Mouse (Mus musculus) MEL (cell line): ENCODE data around the gene Rnf111. TPM values are rescaled to one million over a fixed set of nuclear protein-coding genes. Genes with fewer than 3 reads are reported as not detected.

Source experiments
- DNase-seq: peaks from one replicate; pipeline ENCODE4 v3.0.0; 2011; ENCODE audit warnings: low read depth, low spot score
- H3K27ac ChIP-seq: 2 replicates; pipeline ENCODE4 v1.5.1; 2012; ENCODE audit warnings: low read depth, mild to moderate bottlenecking, control low read depth, low read length, moderate library complexity; ENCODE audit not compliant: control insufficient read depth
- H3K27me3 ChIP-seq, 2 experiments: fragments of 150-350 bp in 1 of 2; sonication (generic) in 1 of 2; 2 replicates each; pipeline ENCODE4 v1.6.1; 2012; ENCODE audit warnings: low read length in 2 of 2, mild to moderate bottlenecking in 2 of 2, improper control_type of control experiment in 1 of 2, moderate library complexity in 1 of 2; ENCODE audit not compliant: insufficient read depth in 2 of 2, control insufficient read depth in 1 of 2
- H3K36me3 ChIP-seq, 2 experiments: 2 replicates each; pipeline ENCODE4 v1.6.1; 2012 to 2014; ENCODE audit warnings: low read length in 2 of 2, improper control_type of control experiment in 1 of 2, inconsistent platforms in 1 of 2, mild to moderate bottlenecking in 1 of 2; ENCODE audit not compliant: insufficient read depth in 2 of 2, control insufficient read depth in 1 of 2
- H3K4me1 ChIP-seq, 2 experiments: fragments of 150-350 bp in 1 of 2; sonication (generic) in 1 of 2; 2 replicates each; pipeline ENCODE4 v1.6.1; 2012; ENCODE audit warnings: low read length in 2 of 2, improper control_type of control experiment in 1 of 2, mild to moderate bottlenecking in 1 of 2; ENCODE audit not compliant: insufficient read depth in 2 of 2, control insufficient read depth in 1 of 2
- H3K4me3 ChIP-seq, 2 experiments: fragments of 150-350 bp in 1 of 2; sonication (generic) in 1 of 2; 2 replicates each; pipeline ENCODE4 v1.5.1; 2012; ENCODE audit warnings: low read depth in 2 of 2, low read length in 2 of 2, mild to moderate bottlenecking in 2 of 2, moderate library complexity in 2 of 2, control low read depth in 1 of 2, improper control_type of control experiment in 1 of 2; ENCODE audit not compliant: control insufficient read depth in 1 of 2, insufficient read depth in 1 of 2
- H3K79me2 ChIP-seq: 2 replicates; pipeline ENCODE4 v1.6.1; 2012; ENCODE audit warnings: mild to moderate bottlenecking, low read length, moderate library complexity; ENCODE audit not compliant: control insufficient read depth, poor library complexity, insufficient read depth
- H3K9ac ChIP-seq: 2 replicates; pipeline ENCODE4 v1.6.1; 2012; ENCODE audit warnings: low read depth, mild to moderate bottlenecking, control low read depth, low read length, moderate library complexity; ENCODE audit not compliant: control insufficient read depth, poor library complexity, severe bottlenecking
- H3K9me3 ChIP-seq: fragments of 150-350 bp; sonication (generic); replicated peaks from 2 replicates; pipeline ENCODE4 v1.6.1; 2012; ENCODE audit warnings: mild to moderate bottlenecking, low read length, improper control_type of control experiment, moderate library complexity; ENCODE audit not compliant: insufficient read depth
- BHLHE40 ChIP-seq: IDR thresholded peaks from 2 replicates; pipeline ENCODE4 v1.6.1; 2012; ENCODE audit warnings: low read depth, mild to moderate bottlenecking, inconsistent platforms, low read length, improper control_type of control experiment, borderline replicate concordance
- CHD1 ChIP-seq: IDR thresholded peaks from 2 replicates; pipeline ENCODE4 v1.6.1; 2012; ENCODE audit warnings: low read depth, mild to moderate bottlenecking, inconsistent platforms, low read length, improper control_type of control experiment
- CHD2 ChIP-seq: IDR thresholded peaks from 2 replicates; pipeline ENCODE4 v1.6.1; 2011; ENCODE audit warnings: low read length, improper control_type of control experiment
- E2F4 ChIP-seq: IDR thresholded peaks from 2 replicates; pipeline ENCODE4 v1.6.1; 2011; ENCODE audit warnings: low read depth, low read length, improper control_type of control experiment, borderline replicate concordance
- ETS1 ChIP-seq: IDR thresholded peaks from 2 replicates; pipeline ENCODE4 v1.6.1; 2012; ENCODE audit warnings: low read depth, mild to moderate bottlenecking, inconsistent platforms, low read length, improper control_type of control experiment, moderate library complexity
- GABPA ChIP-seq: IDR thresholded peaks from 2 replicates; pipeline ENCODE4 v1.6.1; 2012; ENCODE audit warnings: low read depth, mild to moderate bottlenecking, inconsistent platforms, low read length, improper control_type of control experiment, moderate library complexity
- GATA1 ChIP-seq: IDR thresholded peaks from 2 replicates; pipeline ENCODE4 v1.6.1; 2011; ENCODE audit warnings: low read depth, low read length, improper control_type of control experiment
- HCFC1 ChIP-seq: IDR thresholded peaks from 2 replicates; pipeline ENCODE4 v1.6.1; 2012; ENCODE audit warnings: low read depth, mild to moderate bottlenecking, inconsistent platforms, low read length, improper control_type of control experiment, moderate library complexity
- KAT2A ChIP-seq: conservative IDR thresholded peaks from 2 replicates; pipeline ENCODE4 v1.6.1; 2012; ENCODE audit warnings: low read depth, low read length, improper control_type of control experiment, inconsistent platforms
- MAFK ChIP-seq: IDR thresholded peaks from 2 replicates; pipeline ENCODE4 v1.6.1; 2011; ENCODE audit warnings: low read depth, mild to moderate bottlenecking, low read length, improper control_type of control experiment, borderline replicate concordance
- MEF2A ChIP-seq: IDR thresholded peaks from 2 replicates; pipeline ENCODE4 v1.6.1; 2014; ENCODE audit warnings: low read depth, mild to moderate bottlenecking, inconsistent platforms, low read length, improper control_type of control experiment; ENCODE audit not compliant: poor library complexity, insufficient replicate concordance, severe bottlenecking; ENCODE audit errors: extremely low read depth
- MXI1 ChIP-seq: IDR thresholded peaks from 2 replicates; pipeline ENCODE4 v1.6.1; 2011; ENCODE audit warnings: mild to moderate bottlenecking, low read depth, low read length, improper control_type of control experiment
- MYB ChIP-seq: IDR thresholded peaks from 2 replicates; pipeline ENCODE4 v1.6.1; 2011; ENCODE audit warnings: mild to moderate bottlenecking, low read depth, low read length, improper control_type of control experiment
- NELFE ChIP-seq: IDR thresholded peaks from 2 replicates; pipeline ENCODE4 v1.6.1; 2011; ENCODE audit warnings: low read depth, low read length, improper control_type of control experiment
- POLR2AphosphoS2 ChIP-seq: IDR thresholded peaks from 2 replicates; pipeline ENCODE4 v1.6.1; 2011; ENCODE audit warnings: low read length, improper control_type of control experiment
- RAD21 ChIP-seq: IDR thresholded peaks from 2 replicates; pipeline ENCODE4 v1.6.1; 2011; ENCODE audit warnings: mild to moderate bottlenecking, low read depth, low read length, improper control_type of control experiment
- SMC3 ChIP-seq: IDR thresholded peaks from 2 replicates; pipeline ENCODE4 v1.6.1; 2011; ENCODE audit warnings: low read depth, low read length, improper control_type of control experiment
- TCF12 ChIP-seq: IDR thresholded peaks from 2 replicates; pipeline ENCODE4 v1.6.1; 2014; ENCODE audit warnings: low read depth, mild to moderate bottlenecking, inconsistent platforms, low read length, improper control_type of control experiment, moderate library complexity
- USF1 ChIP-seq: IDR thresholded peaks from 2 replicates; pipeline ENCODE4 v1.6.1; 2014; ENCODE audit warnings: low read depth, mild to moderate bottlenecking, inconsistent platforms, low read length, improper control_type of control experiment, moderate library complexity
- ZKSCAN1 ChIP-seq: IDR thresholded peaks from 2 replicates; pipeline ENCODE4 v1.6.1; 2012; ENCODE audit warnings: low read depth, mild to moderate bottlenecking, inconsistent platforms, low read length, improper control_type of control experiment, moderate library complexity
- ZMIZ1 ChIP-seq: IDR thresholded peaks from 2 replicates; pipeline ENCODE4 v1.6.1; 2012; ENCODE audit warnings: low read depth, mild to moderate bottlenecking, inconsistent platforms, low read length, improper control_type of control experiment, moderate library complexity
- ZNF384 ChIP-seq: IDR thresholded peaks from 2 replicates; pipeline ENCODE4 v1.6.1; 2012; ENCODE audit warnings: low read depth, mild to moderate bottlenecking, inconsistent platforms, low read length, improper control_type of control experiment
- polyA plus RNA-seq, 2 experiments: library from polyadenylated mRNA; stranded (reverse) in 1 of 2; unstranded in 1 of 2; fragments of >175 nt in 1 of 2; fragments of >200 nt in 1 of 2; gene quantifications; 2 replicates each; pipeline versions ENCODE4 v1.2.1 to v1.2.4; 2012; ENCODE audit warnings: low replicate concordance in 2 of 2, low read depth in 1 of 2; ENCODE audit not compliant: insufficient read length in 2 of 2, insufficient read depth in 1 of 2, missing spikeins in 1 of 2
- total RNA-seq: library from RNA; depleted of rRNA; stranded (reverse); fragments of 300-350 nt; gene quantifications from 2 replicates; pipeline ENCODE4 v1.2.3, GENCODE M21; 2012; rRNA removed

The Rnf111 gene
- total and polyA plus RNA-seq, 3 experiments = 25.2 to 88.2 (median 46.0) TPM

DNA sequence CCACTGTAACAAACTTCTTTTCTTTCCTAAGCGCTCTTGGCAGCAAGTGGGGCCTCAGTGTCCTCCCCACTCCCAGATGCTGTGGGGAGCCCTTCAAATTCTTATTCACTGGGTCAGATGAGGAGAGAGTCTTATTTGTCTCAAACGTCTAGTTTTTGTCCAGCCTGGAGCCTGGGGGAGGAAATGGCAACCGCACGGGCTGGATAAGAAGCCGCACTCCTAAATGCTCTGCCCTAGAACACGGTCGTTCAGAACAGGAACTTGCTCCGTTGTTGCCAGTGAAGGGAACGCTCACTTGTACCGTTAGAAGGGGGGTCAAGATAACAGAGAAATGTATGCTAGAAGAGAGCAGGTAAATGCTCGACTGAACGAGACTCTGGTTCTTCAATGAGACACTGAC is 121.4 kb downstream of the Rnf111 start (continued):
- no peak for TF ChIP-seq KAT2A
- no peak; the same call in 1 of the 2 replicates for TF ChIP-seq NELFE
- no peak for TF ChIP-seq ZKSCAN1
- TF ChIP-seq CHD2 = no peak
- TF ChIP-seq GATA1 = peak; percentile 87
- TF ChIP-seq BHLHE40 = 0 out of 2 replicates have a peak, but pooled peaks have one; percentile 4
- no peak for TF ChIP-seq RAD21
- no peak for TF ChIP-seq GABPA
- TF ChIP-seq ZMIZ1 = peak; percentile 36; the same call in 1 of the 2 replicates
- 0 out of 2 replicates have a peak, but pooled peaks have one; percentile 2 for TF ChIP-seq CHD1
- TF ChIP-seq HCFC1 = peak; percentile 47; the same call in 1 of the 2 replicates
- no peak for TF ChIP-seq MAFK
- TF ChIP-seq MXI1 = no peak; the same call in none of the 2 replicates
- TF ChIP-seq POLR2AphosphoS2 = peak; percentile 72; the same call in 1 of the 2 replicates
- TF ChIP-seq TCF12 = peak; percentile 70
- no peak for TF ChIP-seq MEF2A
- no peak for TF ChIP-seq ZNF384
- no peak for TF ChIP-seq USF1
- no peak for TF ChIP-seq E2F4
- peak; percentile 91 for TF ChIP-seq MYB
- TF ChIP-seq, all 39 proteins: peak for 19

DNA sequence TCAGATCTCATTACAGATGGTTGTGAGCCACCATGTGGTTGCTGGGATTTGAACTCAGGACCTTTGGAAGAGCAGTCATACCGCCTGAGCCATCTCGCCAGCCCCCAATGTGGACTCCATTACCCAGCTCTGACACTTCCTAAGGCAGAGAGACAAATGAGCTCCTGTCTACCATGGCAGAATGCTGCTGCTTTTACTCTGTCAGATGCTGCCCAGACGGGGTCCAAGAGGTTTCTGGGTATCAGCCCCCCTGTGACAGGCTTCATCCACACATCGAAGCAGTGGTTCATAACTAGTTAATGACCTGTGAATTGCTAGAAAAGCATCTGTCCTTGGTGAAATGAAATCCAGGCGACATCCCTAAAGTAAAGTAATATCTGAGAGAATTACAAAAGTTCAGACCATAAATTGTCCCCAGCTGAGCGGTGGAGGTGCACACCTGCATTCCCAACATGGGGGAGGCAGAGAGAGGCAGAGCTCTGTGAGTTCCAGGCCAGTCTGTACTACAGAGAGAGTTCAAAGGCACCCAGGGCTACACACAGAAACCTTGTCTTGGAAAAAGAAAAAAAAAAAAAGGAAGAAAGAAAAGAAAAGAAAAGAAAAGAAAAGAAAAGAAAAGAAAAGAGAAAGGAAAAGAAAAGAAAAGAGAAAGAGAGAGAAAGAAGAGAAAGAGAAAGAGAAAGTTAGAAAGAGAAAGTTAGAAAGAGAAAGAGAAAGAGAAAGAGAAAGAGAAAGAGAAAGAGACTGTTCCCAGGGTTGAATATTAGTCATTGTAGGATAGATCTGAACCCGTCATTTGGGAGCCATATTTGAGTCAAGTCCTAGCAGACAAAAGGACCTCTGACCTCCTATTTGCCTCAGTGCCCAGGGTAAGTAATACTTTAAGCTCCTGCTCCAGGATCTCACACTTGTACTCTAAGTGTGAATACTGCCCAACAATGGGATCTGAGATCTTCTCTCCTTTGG is 123.7 kb downstream of the Rnf111 start:
- no peaks in the 10 kb centered on the region for H3K9me3 ChIP-seq
- H3K9ac ChIP-seq = no peak overlapping the region
- peaks cover 0 to 10% of the 10 kb centered on the region in 2 experiments; a peak in 2 of 4 replicates for H3K36me3 ChIP-seq
- H3K27me3 ChIP-seq = no peaks in the 10 kb centered on the region
- TF ChIP-seq ETS1 (peak; percentile 18; the same call in 1 of the 2 replicates), ZNF384 (no peak), SMC3 (no peak)
- DNase-seq = no peak
- peaks cover 3 to 22% of the 10 kb centered on the region in 2 experiments for H3K4me1 ChIP-seq
- H3K79me2 ChIP-seq = no peaks in the 10 kb centered on the region; the same call in 1 of the 2 replicates
- no peak overlapping the region for H3K4me3 ChIP-seq
- H3K27ac ChIP-seq = no peak overlapping the region

Other genes starting within 250 kb of the Rnf111 start
- gene Ccnb2, start 82.2 kb downstream of the Rnf111 start, total RNA-seq = 86.5 and 103 TPM in 2 replicates
- gene Ccnb2, start 82.2 kb downstream of the Rnf111 start, polyA plus RNA-seq = 100 to 1,000 TPM in 1 of 2 experiments, 10 to 100 TPM in 1; 97.0 to 128 TPM
- gene Sltm, start 39.0 kb upstream of the Rnf111 start, total RNA-seq = 44.0 and 54.6 TPM in 2 replicates
- 10 to 100 TPM; 62.3 to 70.0 TPM for gene Sltm, start 39.0 kb upstream of the Rnf111 start, polyA plus RNA-seq
- gene Gm10642, start 152.5 kb upstream of the Rnf111 start, total RNA-seq = 1.3 and 2.0 TPM in 2 replicates
- gene Gm10642, start 152.5 kb upstream of the Rnf111 start, polyA plus RNA-seq = 1 to 10 TPM in 1 of 2 experiments, not detected in 1; 1.3 TPM
- gene Mindy2, start 153.4 kb upstream of the Rnf111 start, total RNA-seq = 6.3 and 7.8 TPM in 2 replicates
- 1 to 10 TPM in 1 of 2 experiments, not detected in 1; 6.8 TPM for gene Mindy2, start 153.4 kb upstream of the Rnf111 start, polyA plus RNA-seq
- 20.3 and 23.1 TPM in 2 replicates for gene Adam10, start 175.3 kb upstream of the Rnf111 start, total RNA-seq
- 100 to 1,000 TPM in 1 of 2 experiments, 10 to 100 TPM in 1; 52.0 to 127 TPM for gene Adam10, start 175.3 kb upstream of the Rnf111 start, polyA plus RNA-seq